Mouse (Mus musculus): ENCODE data around the gene Slc35a1. TPM values are rescaled to one million over a fixed set of nuclear protein-coding genes. Genes with fewer than 3 reads are reported as not detected.

Slc35a1 gene
- polyA plus RNA-seq, 1 experiment from 2014 or later: 42.8 TPM

DNA sequence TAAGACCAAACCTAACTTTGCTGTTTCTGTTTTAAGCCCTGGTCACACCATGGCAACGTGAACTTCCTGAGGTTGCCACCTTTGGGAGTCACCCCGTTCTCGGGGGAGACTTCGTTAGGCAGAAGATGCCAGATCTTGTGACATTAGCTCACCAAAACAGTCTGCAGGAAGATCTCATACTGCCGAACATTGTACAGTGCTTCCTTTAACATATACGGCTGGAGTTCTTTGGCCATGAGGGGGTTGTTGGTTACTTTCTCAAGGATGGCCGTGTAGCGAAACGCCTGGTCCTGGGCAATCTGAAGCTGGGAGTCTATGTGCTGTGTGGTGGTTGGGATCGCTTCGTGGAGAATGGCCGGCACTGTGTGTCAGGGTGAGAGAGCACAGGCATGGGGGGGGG lies 32.2 kb upstream of the Slc35a1 start:
- Histone ChIP-seq H3K36me3 (ENCODE audit: control insufficient read depth, insufficient read depth, low read length) (no peaks in the 10 kb centered on the region), H3K4me1 (replicated peaks; ENCODE audit: control insufficient read depth, insufficient read depth, low read length) (no peaks in the 10 kb centered on the region), H3K4me3 (ENCODE audit: low read depth, low read length) (no peak overlapping the region), H3K4me2 (no peak overlapping the region), H3K9ac (ENCODE audit: low read depth, low read length) (no peak overlapping the region), H3K27ac (ENCODE audit: low read depth, low read length) (no peak overlapping the region), H3K9me3 (ENCODE audit: control insufficient read depth, low read length) (peaks cover 6% of the 10 kb centered on the region; the same call in 1 of the 2 replicates), H3K27me3 (replicated peaks; ENCODE audit: control insufficient read depth, insufficient read depth, low read length) (no peaks in the 10 kb centered on the region)
- ATAC-seq (replicated peaks; ENCODE audit: low FRiP score): no peak
- WGBS: 93% methylated on average over 12 of the region's 12 CpGs
- DNase-seq (ENCODE audit: low spot score): peak; percentile 15

DNA sequence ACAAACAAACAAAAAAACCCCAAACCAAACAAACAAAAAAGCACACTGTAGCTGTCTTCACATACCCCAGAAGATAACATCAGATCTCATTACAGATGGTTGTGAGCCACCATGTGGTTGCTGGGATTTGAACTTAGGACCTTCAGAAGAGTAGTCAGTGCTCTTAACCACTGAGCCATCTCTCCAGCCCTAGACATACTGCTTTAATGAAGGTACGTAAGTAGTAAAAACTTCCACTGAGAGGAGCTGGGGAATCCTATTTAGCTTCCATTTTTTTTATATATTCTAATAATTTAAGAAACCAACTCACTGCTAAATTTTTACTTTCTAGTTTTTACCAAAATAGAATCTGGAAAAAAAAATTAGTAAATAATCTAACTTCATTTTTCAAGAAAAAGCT lies 27.8 kb upstream of the Slc35a1 start:
- WGBS: 90% methylated on average over 1 of the region's 1 CpGs
- H3K4me2 ChIP-seq: no peak overlapping the region
- no peak for DNase-seq (ENCODE audit: low spot score)
- no peaks in the 10 kb centered on the region for H3K4me1 ChIP-seq (replicated peaks; ENCODE audit: control insufficient read depth, insufficient read depth, low read length)
- H3K9me3 ChIP-seq (ENCODE audit: control insufficient read depth, low read length): peaks cover 2% of the 10 kb centered on the region; the same call in 1 of the 2 replicates
- H3K27me3 ChIP-seq (replicated peaks; ENCODE audit: control insufficient read depth, insufficient read depth, low read length): no peaks in the 10 kb centered on the region
- H3K4me3 ChIP-seq (ENCODE audit: low read depth, low read length): no peak overlapping the region
- no peaks in the 10 kb centered on the region for H3K36me3 ChIP-seq (ENCODE audit: control insufficient read depth, insufficient read depth, low read length)
- ATAC-seq (replicated peaks; ENCODE audit: low FRiP score): no peak
- no peak overlapping the region for H3K9ac ChIP-seq (ENCODE audit: low read depth, low read length)
- H3K27ac ChIP-seq (ENCODE audit: low read depth, low read length): no peak overlapping the region

DNA sequence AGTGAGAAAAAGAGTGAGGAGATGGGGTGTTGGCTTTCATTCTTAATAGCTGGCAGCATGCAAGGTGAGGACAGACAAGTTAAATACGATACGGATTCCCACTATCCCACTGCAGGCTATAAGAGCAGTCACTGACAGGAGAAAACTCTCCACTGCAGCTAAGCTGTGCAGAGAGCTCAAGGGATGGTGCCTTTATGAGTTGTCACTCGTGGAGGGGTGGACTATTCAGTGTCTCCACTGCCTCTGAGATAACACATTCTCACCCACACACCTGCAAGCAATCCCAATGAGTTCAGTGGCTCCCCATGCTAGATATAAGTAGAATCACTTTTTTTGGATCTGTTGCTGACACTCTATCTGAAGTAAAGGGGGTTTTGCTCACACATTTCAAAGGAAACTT lies 20.9 kb upstream of the Slc35a1 start:
- Histone ChIP-seq H3K9me3 (ENCODE audit: control insufficient read depth, low read length) (no peaks in the 10 kb centered on the region), H3K4me1 (replicated peaks; ENCODE audit: control insufficient read depth, insufficient read depth, low read length) (no peaks in the 10 kb centered on the region), H3K27ac (ENCODE audit: low read depth, low read length) (no peak overlapping the region), H3K27me3 (replicated peaks; ENCODE audit: control insufficient read depth, insufficient read depth, low read length) (no peaks in the 10 kb centered on the region), H3K4me3 (ENCODE audit: low read depth, low read length) (no peak overlapping the region), H3K4me2 (no peak overlapping the region), H3K9ac (ENCODE audit: low read depth, low read length) (no peak overlapping the region), H3K36me3 (ENCODE audit: control insufficient read depth, insufficient read depth, low read length) (no peaks in the 10 kb centered on the region)
- ATAC-seq (replicated peaks; ENCODE audit: low FRiP score) (no peak), DNase-seq (ENCODE audit: low spot score) (peak; percentile 4)
- WGBS: 76% methylated on average over 3 of the region's 3 CpGs

DNA sequence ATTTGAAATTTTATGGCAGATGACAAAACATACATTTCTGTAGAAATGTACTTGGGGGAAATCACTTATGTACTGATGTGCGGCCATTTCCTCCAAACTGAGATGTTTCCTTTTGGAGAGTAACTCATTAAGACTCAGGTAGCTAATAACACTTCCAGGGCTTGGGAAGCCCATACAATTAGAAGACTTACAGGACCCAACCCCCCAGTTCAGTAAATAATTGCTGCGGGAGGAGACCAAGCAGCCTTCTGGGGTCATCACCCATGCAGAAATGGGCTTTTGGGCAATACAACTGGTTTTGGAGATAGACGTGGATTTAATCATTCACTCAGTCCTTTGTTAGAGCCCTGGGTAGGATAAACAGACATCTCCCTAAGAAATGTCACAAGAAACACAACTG lies 20.0 kb upstream of the Slc35a1 start:
- Histone ChIP-seq H3K36me3 (ENCODE audit: control insufficient read depth, insufficient read depth, low read length) (no peaks in the 10 kb centered on the region), H3K27me3 (replicated peaks; ENCODE audit: control insufficient read depth, insufficient read depth, low read length) (no peaks in the 10 kb centered on the region), H3K9ac (ENCODE audit: low read depth, low read length) (no peak overlapping the region), H3K9me3 (ENCODE audit: control insufficient read depth, low read length) (no peaks in the 10 kb centered on the region), H3K4me3 (ENCODE audit: low read depth, low read length) (no peak overlapping the region), H3K27ac (ENCODE audit: low read depth, low read length) (no peak overlapping the region), H3K4me2 (no peak overlapping the region), H3K4me1 (replicated peaks; ENCODE audit: control insufficient read depth, insufficient read depth, low read length) (no peaks in the 10 kb centered on the region)
- no peak for ATAC-seq (replicated peaks; ENCODE audit: low FRiP score)
- no peak for DNase-seq (ENCODE audit: low spot score)
- WGBS: 79% methylated on average over 3 of the region's 3 CpGs

DNA sequence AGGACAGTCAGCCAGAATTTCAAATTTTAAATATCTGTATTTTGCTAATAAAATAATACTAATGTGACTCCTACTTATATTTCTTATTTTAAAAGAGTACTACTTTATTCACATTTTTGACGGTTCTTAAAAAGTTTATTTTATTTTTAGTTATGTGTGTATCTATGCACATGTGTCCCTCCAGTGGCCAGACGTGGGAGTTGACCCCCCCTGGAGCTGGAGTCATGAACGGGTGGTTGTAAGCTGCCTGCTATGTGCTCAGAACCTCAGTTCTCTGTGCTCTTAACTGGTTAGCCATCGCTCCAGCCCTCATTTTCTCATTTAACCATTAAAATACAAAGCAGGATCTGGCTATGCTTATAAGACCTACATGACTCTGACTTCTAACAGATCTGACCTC lies 15.8 kb upstream of the Slc35a1 start:
- H3K9me3 ChIP-seq (ENCODE audit: control insufficient read depth, low read length): no peaks in the 10 kb centered on the region
- H3K36me3 ChIP-seq (ENCODE audit: control insufficient read depth, insufficient read depth, low read length): no peaks in the 10 kb centered on the region
- H3K27me3 ChIP-seq (replicated peaks; ENCODE audit: control insufficient read depth, insufficient read depth, low read length): no peaks in the 10 kb centered on the region
- H3K4me2 ChIP-seq: no peak overlapping the region
- H3K4me1 ChIP-seq (replicated peaks; ENCODE audit: control insufficient read depth, insufficient read depth, low read length): no peaks in the 10 kb centered on the region
- no peak overlapping the region for H3K27ac ChIP-seq (ENCODE audit: low read depth, low read length)
- no peak overlapping the region for H3K4me3 ChIP-seq (ENCODE audit: low read depth, low read length)
- WGBS: 72% methylated on average over 4 of the region's 4 CpGs
- H3K9ac ChIP-seq (ENCODE audit: low read depth, low read length): no peak overlapping the region
- DNase-seq (ENCODE audit: low spot score) (no peak), ATAC-seq (replicated peaks; ENCODE audit: low FRiP score) (no peak)

DNA sequence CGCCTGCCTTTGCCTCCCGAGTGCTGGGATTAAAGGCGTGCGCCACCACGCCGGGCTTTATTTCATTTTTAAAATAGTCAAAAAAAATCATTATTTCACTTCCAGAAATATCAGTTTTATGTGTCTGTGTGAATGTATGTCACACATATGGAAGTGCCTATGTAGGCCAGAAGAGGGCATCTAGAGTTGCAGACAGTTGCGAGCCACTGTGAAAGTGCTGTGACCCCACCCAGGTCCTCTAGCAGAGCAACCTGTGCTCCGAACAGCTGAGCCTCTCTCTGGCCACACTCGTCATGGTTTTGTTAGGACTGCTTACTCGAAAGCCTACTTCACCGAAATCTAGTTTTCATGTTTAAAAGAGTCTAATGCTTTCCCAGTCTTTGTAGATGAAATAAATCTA lies 15.0 kb upstream of the Slc35a1 start:
- no peaks in the 10 kb centered on the region for H3K27me3 ChIP-seq (replicated peaks; ENCODE audit: control insufficient read depth, insufficient read depth, low read length)
- DNase-seq (ENCODE audit: low spot score): no peak
- H3K4me2 ChIP-seq: no peak overlapping the region
- no peak overlapping the region for H3K27ac ChIP-seq (ENCODE audit: low read depth, low read length)
- no peaks in the 10 kb centered on the region for H3K9me3 ChIP-seq (ENCODE audit: control insufficient read depth, low read length)
- H3K36me3 ChIP-seq (ENCODE audit: control insufficient read depth, insufficient read depth, low read length): no peaks in the 10 kb centered on the region
- no peak overlapping the region for H3K4me3 ChIP-seq (ENCODE audit: low read depth, low read length)
- H3K9ac ChIP-seq (ENCODE audit: low read depth, low read length): no peak overlapping the region
- no peak for ATAC-seq (replicated peaks; ENCODE audit: low FRiP score)
- 91% methylated on average over 11 of the region's 11 CpGs for WGBS
- H3K4me1 ChIP-seq (replicated peaks; ENCODE audit: control insufficient read depth, insufficient read depth, low read length): no peaks in the 10 kb centered on the region

DNA sequence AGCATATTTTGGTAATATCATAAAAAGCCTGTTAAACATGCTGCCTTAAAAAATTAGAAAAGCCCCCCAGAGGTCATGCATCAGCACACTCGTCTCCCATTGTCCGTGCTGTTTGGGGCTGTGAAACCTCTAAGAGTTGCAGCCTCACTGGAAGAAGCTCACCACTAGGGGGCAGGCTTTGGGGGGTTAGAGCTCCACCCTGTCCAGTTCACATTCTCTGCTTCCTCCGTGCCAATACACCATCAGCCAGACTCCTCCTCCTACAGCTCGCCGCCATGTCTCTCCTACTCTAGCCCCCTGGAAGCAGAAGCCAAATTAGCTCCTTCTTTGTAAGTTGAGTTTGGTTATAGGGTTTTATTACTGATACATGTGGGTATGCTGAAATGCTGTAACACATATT lies 14.3 kb upstream of the Slc35a1 start:
- no peak overlapping the region for H3K4me3 ChIP-seq (ENCODE audit: low read depth, low read length)
- no peak overlapping the region for H3K27ac ChIP-seq (ENCODE audit: low read depth, low read length)
- H3K4me1 ChIP-seq (replicated peaks; ENCODE audit: control insufficient read depth, insufficient read depth, low read length): no peaks in the 10 kb centered on the region
- H3K9ac ChIP-seq (ENCODE audit: low read depth, low read length): no peak overlapping the region
- ATAC-seq (replicated peaks; ENCODE audit: low FRiP score) (peak; percentile 65; the same call in 1 of the 2 replicates), DNase-seq (ENCODE audit: low spot score) (no peak)
- H3K36me3 ChIP-seq (ENCODE audit: control insufficient read depth, insufficient read depth, low read length): no peaks in the 10 kb centered on the region
- no peaks in the 10 kb centered on the region for H3K27me3 ChIP-seq (replicated peaks; ENCODE audit: control insufficient read depth, insufficient read depth, low read length)
- whole genome bisulfite sequencing: 57% methylated on average over 5 of the region's 5 CpGs
- H3K4me2 ChIP-seq: no peak overlapping the region
- no peaks in the 10 kb centered on the region for H3K9me3 ChIP-seq (ENCODE audit: control insufficient read depth, low read length)

DNA sequence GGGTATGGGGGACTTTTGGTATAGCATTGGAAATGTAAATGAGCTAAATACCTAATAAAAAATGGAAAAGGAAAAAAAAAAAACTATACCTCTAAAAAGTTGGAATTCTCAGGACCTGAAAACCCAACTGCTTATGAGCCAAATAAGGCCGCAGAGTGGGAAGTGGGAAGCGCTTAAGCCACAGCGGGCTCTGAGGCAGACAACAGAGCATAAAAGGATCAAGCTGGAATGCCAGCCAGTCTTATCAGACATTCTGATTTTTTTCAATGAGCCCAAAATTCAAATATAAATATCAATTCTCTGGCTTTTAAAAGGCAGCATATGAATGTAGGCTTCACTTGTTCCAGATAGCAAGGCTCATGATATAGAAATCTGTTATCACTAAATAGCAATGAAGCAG lies 783 bp upstream of the Slc35a1 start:
- Histone ChIP-seq H3K27ac (ENCODE audit: low read depth, low read length) (no peak overlapping the region), H3K4me1 (replicated peaks; ENCODE audit: control insufficient read depth, insufficient read depth, low read length) (peaks cover 14% of the 10 kb centered on the region), H3K36me3 (ENCODE audit: control insufficient read depth, insufficient read depth, low read length) (no peaks in the 10 kb centered on the region), H3K27me3 (replicated peaks; ENCODE audit: control insufficient read depth, insufficient read depth, low read length) (no peaks in the 10 kb centered on the region), H3K4me3 (ENCODE audit: low read depth, low read length) (peak overlapping the region; percentile 84; the same call in 1 of the 2 replicates), H3K9ac (ENCODE audit: low read depth, low read length) (no peak overlapping the region), H3K4me2 (peak overlapping the region; percentile 61; the same call in 1 of the 2 replicates), H3K9me3 (ENCODE audit: control insufficient read depth, low read length) (no peaks in the 10 kb centered on the region)
- DNase-seq (ENCODE audit: low spot score) (no peak), ATAC-seq (replicated peaks; ENCODE audit: low FRiP score) (no peak)
- WGBS: 58% methylated on average over 3 of the region's 3 CpGs

DNA sequence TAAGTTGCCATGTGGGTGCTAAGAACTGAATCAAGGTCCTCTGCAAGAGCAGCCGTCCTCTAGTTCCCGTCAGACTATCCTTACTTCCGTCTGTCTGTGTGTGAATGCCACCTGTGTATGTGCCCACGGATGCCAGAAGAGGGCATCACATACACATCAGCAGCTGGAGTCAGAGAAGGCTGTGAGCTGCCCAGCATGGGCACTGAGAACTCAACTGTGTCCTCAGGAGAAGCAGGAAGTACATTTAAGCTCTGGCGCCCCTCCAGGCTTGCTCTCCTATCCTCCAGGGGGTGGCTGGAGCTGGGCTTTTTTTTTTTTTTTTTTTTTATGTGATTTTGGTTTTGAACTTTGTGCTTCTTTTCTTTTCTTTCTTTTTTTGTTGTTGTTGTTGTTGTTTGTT lies 6.7 kb downstream of the Slc35a1 start:
- ATAC-seq (replicated peaks; ENCODE audit: low FRiP score): no peak
- Histone ChIP-seq H3K27ac (ENCODE audit: low read depth, low read length) (no peak overlapping the region), H3K9me3 (ENCODE audit: control insufficient read depth, low read length) (no peaks in the 10 kb centered on the region), H3K27me3 (replicated peaks; ENCODE audit: control insufficient read depth, insufficient read depth, low read length) (no peaks in the 10 kb centered on the region), H3K4me2 (no peak overlapping the region), H3K36me3 (ENCODE audit: control insufficient read depth, insufficient read depth, low read length) (peaks cover 6% of the 10 kb centered on the region), H3K4me1 (replicated peaks; ENCODE audit: control insufficient read depth, insufficient read depth, low read length) (peaks cover 6% of the 10 kb centered on the region), H3K9ac (ENCODE audit: low read depth, low read length) (no peak overlapping the region), H3K4me3 (ENCODE audit: low read depth, low read length) (no peak overlapping the region)
- WGBS: 85% methylated on average over 5 of the region's 5 CpGs
- DNase-seq (ENCODE audit: low spot score): no peak
